8 mouse cellular contexts compared by ENCODE assay signal in genomic region chr10:60351761-60352455, GRCm38 (mm10). TPM values are rescaled to one million over a fixed set of nuclear protein-coding genes. Genes with fewer than 3 reads are reported as not detected.
A peak's percentile ranks its signal among the peaks of the same experiment; 100 is the strongest.
DNase-seq lines count a peak whose midpoint lies in the region; ATAC-seq lines count a peak whose summit lies in the region.

No protein-coding gene starts in this region.

- 18% methylated on average over 7 of the region's 7 CpGs for WGBS in embryonic facial prominence, embryonic 13.5 days

- no peaks in the 10 kb centered on the region for H3K9me3 ChIP-seq in embryonic facial prominence, embryonic 13.5 days

- intact Hi-C loops in heart, postnatal 10 days (cut with DNase I): no loop called here
- intact Hi-C loops in left cerebral cortex, postnatal 25 days (cut with DNase I): no loop called here

- H3K36me3 ChIP-seq in embryonic facial prominence, embryonic 13.5 days: no peaks in the 10 kb centered on the region

- H3K4me3 ChIP-seq in embryonic facial prominence, embryonic 13.5 days: no peak overlapping the region

- peak; percentile 32 for DNase-seq in testis, postnatal 14 days (ENCODE audit: low spot score)
- DNase-seq in testis, postnatal 10 days (ENCODE audit: low spot score): no peak
- peak; percentile 79 to 80 for DNase-seq in heart, postnatal 10 days
- DNase-seq in kidney, postnatal 36 days: peak; percentile 63 to 77
- peak; percentile 62 for DNase-seq in urinary bladder, postnatal 25 days (ENCODE audit: low spot score)
- DNase-seq in left cerebral cortex, postnatal 25 days (ENCODE audit: low spot score in 2 of 2): no peak

- no peak overlapping the region for H3K4me2 ChIP-seq in embryonic facial prominence, embryonic 13.5 days

- H3K27me3 ChIP-seq in embryonic facial prominence, embryonic 13.5 days: peaks cover 10% of the 10 kb centered on the region

- H3K9ac ChIP-seq in embryonic facial prominence, embryonic 13.5 days: no peak overlapping the region

- peak overlapping the region; percentile 82 for H3K27ac ChIP-seq in embryonic facial prominence, embryonic 13.5 days

- ATAC-seq in embryonic facial prominence, embryonic 13.5 days (ENCODE audit: insufficient number of reproducible peaks, insufficient read depth, low FRiP score, low TSS enrichment, low read depth): peak; percentile 43; the same call in 1 of the 2 replicates
- peak; percentile 65 for ATAC-seq in megakaryocyte-erythroid progenitor cell, adult 5-6 weeks (replicated peaks; ENCODE audit: low FRiP score, low TSS enrichment, poor library complexity, severe bottlenecking)

- H3K4me1 ChIP-seq in embryonic facial prominence, embryonic 13.5 days: peaks cover 70% of the 10 kb centered on the region

RNA-seq across cellular contexts. Expression of gene Vsir, which starts 5.3 kb away (rescaled TPM):
- polyA plus RNA-seq in embryonic facial prominence, embryonic 13.5 days (2015; fragmentation: Nextera tagmentation; extraction: Ambion mirVana): 1.5 and 1.9 TPM in 2 replicates
- total RNA-seq in heart, postnatal 10 days (2021): 10 to 100 TPM; 20.4 to 27.3 TPM
- 4.1 and 4.7 TPM in 2 replicates for total RNA-seq in megakaryocyte-erythroid progenitor cell, adult 5-6 weeks (2014; fragmentation: Nextera tagmentation)
- total RNA-seq in megakaryocyte-erythroid progenitor cell, adult 5-6 weeks (2017): 3.3 and 4.7 TPM in 2 replicates
- total RNA-seq in left cerebral cortex, postnatal 25 days (2021): 10 to 100 TPM; 26.6 to 32.3 TPM

RNA-seq across cellular contexts. Expression of gene Gm17455, which starts 47.6 kb away (rescaled TPM):
- 1.9 and 2.0 TPM in 2 replicates for polyA plus RNA-seq in embryonic facial prominence, embryonic 13.5 days (2015; fragmentation: Nextera tagmentation; extraction: Ambion mirVana)
- total RNA-seq in heart, postnatal 10 days (2021): not detected
- not detected in 2 replicates for total RNA-seq in megakaryocyte-erythroid progenitor cell, adult 5-6 weeks (2014; fragmentation: Nextera tagmentation)
- not detected in 2 replicates for total RNA-seq in megakaryocyte-erythroid progenitor cell, adult 5-6 weeks (2017)
- total RNA-seq in left cerebral cortex, postnatal 25 days (2021): 1 to 10 TPM in 1 of 2 experiments, under 1 TPM in 1; 0.44 to 1.3 TPM

Comparison
In these comparisons a context has a peak if more than half of its experiments do, and no peak if none do; other contexts are left out.
1. DNase-seq: peak in testis, postnatal 14 days (single experiment), heart, postnatal 10 days (2 of 2), kidney, postnatal 36 days (2 of 2) and urinary bladder, postnatal 25 days (single experiment); none in testis, postnatal 10 days (single experiment) and left cerebral cortex, postnatal 25 days (0 of 2).